Mouse (Mus musculus) liver (tissue): Measurements from ENCODE around the gene Syde1.

Experiments used
- DNase-seq: peaks from one replicate; pipeline ENCODE4 v3.0.0-alpha.2; 2020; ENCODE audit warnings: mixed read lengths

The Syde1 gene

DNA sequence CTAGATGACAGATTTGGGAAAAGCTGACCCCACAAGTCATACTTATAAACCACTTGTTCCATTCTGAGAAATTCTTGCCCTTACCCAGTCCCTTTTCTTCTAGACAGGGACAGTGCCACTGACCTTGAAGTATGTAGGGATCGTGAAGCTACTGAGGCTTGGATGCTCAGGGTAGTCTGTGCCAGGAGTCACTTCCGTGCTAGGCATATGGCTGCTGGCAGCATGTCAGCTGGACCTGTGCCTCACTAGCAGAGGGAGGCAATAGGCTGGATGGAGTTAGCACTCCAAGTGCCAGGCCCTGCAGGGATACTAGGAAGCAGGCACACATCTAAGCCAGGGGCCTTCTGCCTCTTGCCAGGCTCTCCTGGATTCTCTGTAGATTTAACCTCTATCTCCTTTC lies 16.1 kb downstream of the Syde1 start:
- no peak for DNase-seq

DNA sequence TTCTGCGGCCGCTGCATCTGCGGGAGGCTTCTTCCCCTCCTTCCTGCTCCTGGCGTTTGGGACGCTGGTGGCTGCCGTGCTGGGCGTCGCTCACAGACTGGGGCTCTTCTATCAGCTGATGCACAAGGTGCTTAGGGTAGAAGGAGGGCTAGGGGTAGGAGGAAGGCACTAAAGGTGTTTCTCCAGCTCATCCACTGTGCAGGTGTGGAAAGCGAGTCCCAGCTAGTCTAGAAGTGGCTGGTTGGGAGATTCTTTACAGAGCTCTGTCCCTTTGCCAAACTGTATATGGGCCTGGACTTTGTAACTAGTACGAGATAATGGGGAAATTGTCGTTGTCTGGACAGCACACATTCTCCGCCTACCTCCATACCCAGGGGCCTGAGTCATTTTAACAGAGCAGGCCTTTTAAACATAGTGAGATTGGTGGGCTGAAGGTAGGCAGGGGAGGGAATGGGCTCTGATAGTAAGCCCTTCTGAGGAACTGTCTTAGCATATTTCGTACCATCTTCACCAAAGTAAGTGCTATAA lies 16.6 kb downstream of the Syde1 start:
- no peak for DNase-seq

DNA sequence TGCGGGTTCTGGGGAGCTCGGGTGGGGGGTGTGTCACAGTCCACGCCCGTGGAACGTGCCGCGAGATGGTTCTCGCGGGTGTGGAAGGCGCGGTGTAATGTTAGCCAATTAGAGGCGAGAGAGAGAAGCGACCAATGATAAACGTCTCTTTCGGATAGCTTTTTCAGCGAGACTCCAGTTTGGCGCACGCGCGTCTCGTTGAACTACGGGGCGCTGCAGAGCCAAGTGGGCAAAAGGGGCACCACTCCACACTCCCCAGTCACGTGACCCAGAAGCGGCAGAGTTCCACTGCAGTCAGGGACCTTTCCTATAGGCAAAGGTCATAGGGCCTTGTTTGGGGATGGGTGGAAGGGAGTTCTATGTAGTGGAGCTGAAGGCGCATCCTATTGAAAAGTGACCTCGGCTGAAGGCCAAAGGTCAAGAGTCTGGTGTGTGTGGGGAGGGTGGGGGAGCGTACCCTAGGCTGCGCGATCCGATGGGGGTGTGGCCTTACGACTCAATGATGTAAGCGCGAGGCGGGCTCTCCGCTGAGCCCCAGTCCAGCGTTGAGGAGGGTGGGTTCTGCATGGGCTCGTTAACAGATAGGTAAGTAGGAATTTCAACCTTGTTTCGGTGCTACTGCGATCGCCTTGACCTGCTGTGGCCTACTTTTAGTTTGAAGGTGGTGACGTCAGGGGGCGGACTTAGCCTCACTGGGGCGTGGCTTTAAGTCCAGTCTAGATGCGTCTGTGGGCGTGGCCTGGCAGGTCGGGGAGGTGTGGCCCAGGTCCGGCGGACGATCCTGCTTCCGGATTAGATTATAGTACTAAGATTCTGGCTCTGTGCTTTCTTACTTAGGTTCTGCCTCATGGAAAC lies 17.3 kb downstream of the Syde1 start, which contains the start of gene Ilvbl:
Gene Ilvbl, plus strand, starts transcription at position 97 of the 855 bp plus-strand sequence.
- peak; percentile 96 for DNase-seq

DNA sequence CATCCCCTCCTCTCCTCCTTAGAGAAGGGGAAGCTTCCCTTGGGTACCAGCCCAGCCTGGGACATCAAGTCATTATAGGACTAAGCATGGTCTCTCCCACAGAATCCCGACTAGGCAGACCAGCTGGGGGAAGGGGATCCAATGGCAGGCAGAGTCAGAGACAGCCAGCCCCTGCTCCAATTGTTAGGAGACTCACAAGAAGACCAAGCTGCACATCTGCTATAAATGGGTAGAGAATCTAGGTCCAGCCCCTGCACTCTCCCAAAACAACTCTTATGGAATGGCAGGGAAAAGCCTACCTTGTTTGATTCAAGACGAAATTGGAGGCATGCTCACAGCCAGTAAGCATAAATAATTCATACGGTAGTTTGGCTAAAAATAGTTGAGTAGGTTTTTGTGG lies 18.5 kb downstream of the Syde1 start:
- no peak for DNase-seq

DNA sequence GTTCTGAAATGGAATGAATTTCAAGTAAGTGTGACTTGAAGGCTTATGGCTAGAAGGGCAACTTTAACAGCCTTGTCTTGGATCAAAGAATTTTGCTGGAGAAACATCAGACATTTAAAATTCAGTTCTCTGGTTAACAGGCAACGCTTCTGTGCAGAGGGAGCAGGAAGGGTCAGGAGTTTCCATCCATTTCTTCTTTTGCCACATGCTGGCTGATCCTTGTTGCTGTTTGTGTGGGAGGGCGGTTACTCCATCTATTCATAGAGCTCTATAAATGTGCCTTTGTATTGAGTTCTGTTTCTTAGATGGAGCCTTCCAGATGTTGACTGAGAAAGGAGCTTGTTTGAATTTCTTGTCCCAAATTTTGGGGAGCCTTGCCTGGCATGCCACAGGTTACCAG lies 20.9 kb downstream of the Syde1 start:
- no peak for DNase-seq

DNA sequence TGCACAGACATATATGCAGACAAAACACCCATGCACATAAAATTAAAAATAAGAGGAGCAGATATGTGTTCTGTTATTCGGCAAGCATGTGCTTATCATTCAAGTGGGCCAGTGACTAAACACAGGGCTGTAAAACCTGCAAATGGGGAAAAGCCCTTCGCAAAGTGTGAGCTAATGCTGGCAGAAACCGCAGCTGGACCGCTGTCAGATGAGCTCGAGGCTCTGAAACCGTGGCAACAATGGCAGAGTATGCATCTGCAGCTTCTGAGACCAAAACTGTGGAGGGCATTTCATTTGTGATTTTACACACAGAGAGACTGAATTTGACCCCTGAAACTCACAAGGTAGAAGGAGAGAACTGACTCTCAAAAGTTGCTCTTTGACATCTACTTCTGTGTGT lies 21.3 kb downstream of the Syde1 start:
- DNase-seq: no peak

DNA sequence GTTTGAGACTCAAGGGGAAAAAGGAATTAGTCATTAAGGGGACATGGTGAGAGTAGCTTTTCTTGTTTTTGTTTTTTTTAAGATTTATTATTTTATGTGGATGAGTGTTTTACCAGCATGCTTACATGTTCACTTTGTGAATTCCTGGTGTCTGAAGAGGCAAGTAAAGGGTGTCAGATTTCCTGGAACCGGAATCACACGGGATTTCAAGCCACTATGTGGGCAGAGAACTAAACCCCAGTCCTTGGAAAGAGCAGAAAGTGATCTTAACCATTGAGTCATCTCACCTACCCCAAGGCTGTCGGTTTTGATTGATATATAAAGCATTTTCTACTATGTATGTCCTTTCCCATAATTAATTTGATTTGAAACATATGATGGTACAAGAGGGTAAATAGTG lies 22.1 kb downstream of the Syde1 start:
- no peak for DNase-seq

DNA sequence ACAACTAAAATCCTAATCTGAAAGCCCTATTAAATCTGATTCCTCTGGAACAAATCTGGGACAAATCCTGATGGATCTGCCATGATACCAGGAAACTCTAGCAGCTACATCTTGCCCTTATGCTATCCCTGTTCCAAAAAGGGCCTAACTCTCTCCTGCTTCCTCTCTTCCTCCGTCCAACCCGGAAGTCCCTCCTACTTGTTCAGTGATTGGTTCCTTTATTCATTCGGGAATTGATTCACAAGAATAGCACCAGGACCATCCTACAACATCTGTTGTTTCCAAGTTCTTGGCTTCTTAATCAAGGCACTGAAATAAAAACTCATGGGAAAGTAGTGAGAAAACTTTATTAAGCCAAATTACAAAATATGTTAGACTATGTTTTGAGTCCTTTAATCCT lies 22.6 kb downstream of the Syde1 start:
- no peak for DNase-seq

DNA sequence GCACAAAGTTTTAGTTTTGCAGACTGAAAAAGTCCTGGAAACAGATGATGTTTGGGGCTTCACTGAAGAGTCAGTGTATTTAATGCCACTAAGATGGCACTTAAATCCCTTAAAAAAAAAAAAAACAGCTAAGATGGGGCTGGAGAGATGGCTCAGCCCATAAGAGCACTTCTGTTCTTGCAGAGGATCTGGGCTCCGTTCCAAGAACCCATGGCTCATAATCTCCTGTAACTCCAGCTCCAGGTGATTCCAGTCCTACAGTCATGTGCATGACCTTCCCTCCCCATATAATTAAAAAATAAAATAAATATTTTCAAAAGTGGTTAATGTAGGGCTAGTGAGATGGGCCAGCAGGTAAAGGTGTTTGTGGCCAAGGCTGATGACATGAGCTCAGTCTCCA lies 26.7 kb downstream of the Syde1 start:
- no peak for DNase-seq

DNA sequence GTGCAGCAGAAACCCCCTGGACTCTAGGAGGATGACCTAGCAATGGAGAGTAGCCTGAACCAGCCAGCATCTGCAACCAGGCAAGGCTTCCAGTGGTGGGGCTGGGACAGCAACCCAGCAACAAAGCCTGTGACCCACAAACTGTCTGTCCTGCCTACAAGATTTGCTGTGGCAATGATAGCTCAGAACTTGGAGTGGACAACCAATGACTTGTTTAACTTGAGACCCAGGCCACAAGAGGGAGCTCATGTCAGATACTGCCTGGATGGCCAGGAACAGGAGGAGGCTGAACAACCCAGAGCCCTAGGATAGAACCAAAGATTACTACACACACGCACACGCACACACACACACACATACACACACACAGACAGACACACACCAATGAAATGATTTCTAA lies 50.8 kb downstream of the Syde1 start:
- no peak for DNase-seq
